Mouse (Mus musculus) olfactory bulb, adult 2 months (tissue): ENCODE results near the gene Unk. TPM values are rescaled to one million over a fixed set of nuclear protein-coding genes. Genes with fewer than 3 reads are reported as not detected.

Experiments
- H3K27ac ChIP-seq: fragments of 200-500 bp; 2 replicates; pipeline ENCODE4 v1.5.1; 2012; ENCODE audit warnings: low read depth, low read length; ENCODE audit not compliant: insufficient read depth
- H3K4me1 ChIP-seq: fragments of 200-500 bp; 2 replicates; pipeline ENCODE4 v1.6.1; 2012; ENCODE audit warnings: low read length; ENCODE audit not compliant: control insufficient read depth, insufficient read depth
- H3K4me3 ChIP-seq: fragments of 200-500 bp; 2 replicates; pipeline ENCODE4 v1.5.1; 2012; ENCODE audit warnings: mild to moderate bottlenecking, low read depth, low read length, moderate library complexity; ENCODE audit not compliant: insufficient read depth
- CTCF ChIP-seq: fragments of 200-500 bp; IDR thresholded peaks from 2 replicates; pipeline ENCODE4 v1.5.1; 2012; ENCODE audit warnings: low read depth, mild to moderate bottlenecking, low read length, moderate library complexity; ENCODE audit not compliant: insufficient read depth
- POLR2A ChIP-seq: fragments of 200-500 bp; IDR thresholded peaks from 2 replicates; pipeline ENCODE4 v1.6.1; 2012; ENCODE audit warnings: mild to moderate bottlenecking, low read depth, low read length, moderate library complexity; ENCODE audit not compliant: insufficient read depth
- WGBS: fragments of 180-500 bp; shearing (Covaris S2); methylation state at CpG from one replicate; pipeline ENCODE4 v1.1.7; 2018; 5-methylcytosine and 5-hydroxymethylcytosine counted together
- polyA plus RNA-seq: library from polyadenylated mRNA; stranded (reverse); fragments of >200 nt; gene quantifications from 2 replicates; pipeline ENCODE4 v1.2.4, GENCODE M21; 2012; ENCODE audit warnings: low replicate concordance; ENCODE audit not compliant: missing spikeins, insufficient read depth, insufficient read length

Gene Unk
- polyA plus RNA-seq, 1 experiment, result not detected

DNA sequence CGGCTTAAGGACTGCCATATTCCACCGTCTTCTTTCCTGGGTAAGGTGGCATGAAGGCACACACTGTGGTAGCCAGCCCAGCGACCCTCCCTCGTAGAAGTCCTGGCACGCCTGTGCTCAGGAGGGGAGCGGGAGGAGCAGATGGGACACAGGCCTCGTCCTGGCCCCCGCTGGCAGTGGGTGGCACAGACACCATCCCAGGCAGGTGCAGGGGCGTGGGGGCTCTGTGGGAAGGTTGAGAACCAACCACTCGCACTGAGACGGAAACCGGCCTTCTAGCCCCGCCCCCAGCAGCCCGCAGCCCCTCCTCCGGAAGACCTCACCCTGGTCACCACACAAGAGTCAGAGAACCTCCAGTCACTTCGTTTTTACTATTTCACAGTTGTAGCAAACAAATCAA lies 48.1 kb downstream of the Unk start:
- 10% methylated on average over 16 of the region's 16 CpGs for WGBS
- TF ChIP-seq POLR2A, result no peak
- no peak for TF ChIP-seq CTCF
- Histone ChIP-seq H3K27ac (peak overlapping the region; percentile 68), H3K4me3 (peak overlapping the region; percentile 6; the same call in 1 of the 2 replicates), H3K4me1 (peaks cover 56% of the 10 kb centered on the region)

DNA sequence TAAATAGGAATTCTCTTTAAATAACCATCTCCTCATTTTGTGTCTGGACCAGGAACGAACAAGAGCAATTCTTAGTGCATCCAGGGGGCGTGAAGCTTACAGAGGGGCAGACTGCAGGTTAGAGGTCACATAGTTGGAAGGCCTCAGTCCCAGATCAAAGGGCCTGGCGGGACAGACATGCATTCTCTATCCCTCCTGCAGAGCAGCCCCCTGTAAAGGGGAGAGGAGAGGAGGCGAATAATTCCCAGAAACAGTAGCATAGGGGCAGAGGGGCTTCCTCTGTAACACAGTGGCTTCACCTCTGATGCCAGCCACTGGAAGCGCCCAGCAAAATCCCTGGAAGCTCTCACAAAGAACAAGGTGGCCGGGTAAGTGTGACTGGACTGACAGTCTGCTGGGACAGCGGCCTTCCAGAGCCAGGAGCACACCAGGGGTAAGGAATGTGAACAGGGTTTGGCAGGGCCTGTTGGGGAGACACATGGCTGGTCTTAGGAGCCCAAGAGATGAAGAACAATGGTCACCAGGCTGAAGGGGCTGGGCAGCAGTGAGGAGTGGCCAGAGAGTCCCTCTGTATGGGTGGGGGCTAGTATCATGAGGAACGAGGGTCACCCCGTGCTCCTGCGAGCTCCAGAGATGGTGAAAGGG lies 48.7 kb downstream of the Unk start:
- Histone ChIP-seq H3K4me3 (no peak overlapping the region), H3K27ac (peak overlapping the region; percentile 47), H3K4me1 (peaks cover 56% of the 10 kb centered on the region)
- 54% methylated on average over 10 of the region's 10 CpGs for WGBS
- no peak for TF ChIP-seq POLR2A
- TF ChIP-seq CTCF, result no peak

DNA sequence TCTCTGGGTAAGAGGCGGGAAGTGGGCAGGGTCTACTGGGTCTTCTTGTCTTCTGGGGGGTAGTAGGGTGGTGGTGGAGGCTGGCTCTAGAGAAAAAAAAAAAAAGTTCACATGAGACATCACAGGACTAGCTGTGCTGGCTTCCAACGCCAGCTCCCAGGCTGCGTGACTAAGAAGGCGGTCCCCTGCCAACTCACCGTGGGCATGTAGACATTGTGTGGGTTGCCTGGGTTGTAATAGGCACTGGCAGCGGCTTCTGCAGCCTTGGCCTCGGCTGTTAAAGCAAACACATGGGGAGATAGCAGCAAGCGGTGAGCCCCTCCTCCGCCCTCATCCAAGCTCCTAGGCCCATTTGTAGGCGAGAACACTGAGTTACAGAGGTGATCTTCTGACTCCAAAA lies 49.4 kb downstream of the Unk start:
- H3K4me1 ChIP-seq, result peaks cover 56% of the 10 kb centered on the region
- H3K4me3 ChIP-seq, result no peak overlapping the region
- 32% methylated on average over 10 of the region's 10 CpGs for WGBS
- no peak for TF ChIP-seq CTCF
- no peak for TF ChIP-seq POLR2A
- peak overlapping the region; percentile 72 for H3K27ac ChIP-seq

DNA sequence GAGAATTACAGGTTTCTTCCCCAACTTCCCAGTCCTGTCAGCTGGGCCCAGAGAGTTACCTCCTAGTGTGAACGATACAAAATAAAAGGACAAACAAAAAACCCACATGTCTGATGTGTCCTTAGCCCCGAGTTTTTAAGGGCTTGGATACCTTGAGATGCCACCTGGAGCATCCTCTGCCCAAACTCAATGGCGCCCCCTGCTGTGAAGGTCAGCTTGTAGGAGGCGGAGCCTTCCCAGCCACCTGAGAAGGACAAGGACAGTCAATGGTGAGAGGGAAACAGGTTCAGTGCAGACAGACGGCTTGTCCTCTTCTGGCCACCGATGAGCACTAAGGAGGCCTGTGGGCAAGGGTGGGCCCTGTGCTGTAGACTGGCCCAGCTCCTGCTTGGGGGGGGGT lies 51.0 kb downstream of the Unk start:
- H3K4me3 ChIP-seq, result no peak overlapping the region
- H3K27ac ChIP-seq, result peak overlapping the region; percentile 50; the same call in 1 of the 2 replicates
- WGBS, result 57% methylated on average over 6 of the region's 6 CpGs
- no peak for TF ChIP-seq POLR2A
- no peak for TF ChIP-seq CTCF
- H3K4me1 ChIP-seq, result peaks cover 55% of the 10 kb centered on the region

DNA sequence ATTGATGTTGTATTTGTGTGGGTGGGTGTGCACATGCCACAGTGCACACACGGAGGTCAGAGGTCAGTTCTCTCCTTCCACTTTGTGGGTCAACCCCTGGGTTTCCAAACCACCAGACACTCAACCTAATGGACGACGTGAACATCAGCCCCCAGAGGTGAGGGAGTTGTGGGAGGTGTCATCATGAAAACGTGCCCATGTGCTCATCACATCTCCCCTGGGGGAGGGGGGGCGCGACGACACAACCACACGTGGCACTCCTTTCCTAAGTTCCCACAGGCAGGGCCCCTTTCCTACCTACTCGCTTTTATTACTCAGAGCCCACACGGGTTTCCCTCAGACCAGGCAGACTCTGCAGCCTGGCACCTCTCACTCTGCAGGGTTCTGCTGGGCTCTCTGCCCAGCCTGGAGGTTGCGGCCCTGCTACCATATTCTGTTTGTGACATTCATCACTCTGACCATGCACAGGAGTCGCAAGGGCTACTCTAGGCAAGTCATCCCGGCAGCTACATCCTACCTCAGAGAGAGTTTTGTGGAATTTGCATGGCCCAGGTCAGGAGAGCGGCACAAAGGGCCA lies 53.1 kb downstream of the Unk start:
- whole genome bisulfite sequencing, result 84% methylated on average over 14 of the region's 14 CpGs
- Histone ChIP-seq H3K27ac (no peak overlapping the region), H3K4me3 (no peak overlapping the region), H3K4me1 (peaks cover 34% of the 10 kb centered on the region)
- no peak for TF ChIP-seq POLR2A
- no peak for TF ChIP-seq CTCF

DNA sequence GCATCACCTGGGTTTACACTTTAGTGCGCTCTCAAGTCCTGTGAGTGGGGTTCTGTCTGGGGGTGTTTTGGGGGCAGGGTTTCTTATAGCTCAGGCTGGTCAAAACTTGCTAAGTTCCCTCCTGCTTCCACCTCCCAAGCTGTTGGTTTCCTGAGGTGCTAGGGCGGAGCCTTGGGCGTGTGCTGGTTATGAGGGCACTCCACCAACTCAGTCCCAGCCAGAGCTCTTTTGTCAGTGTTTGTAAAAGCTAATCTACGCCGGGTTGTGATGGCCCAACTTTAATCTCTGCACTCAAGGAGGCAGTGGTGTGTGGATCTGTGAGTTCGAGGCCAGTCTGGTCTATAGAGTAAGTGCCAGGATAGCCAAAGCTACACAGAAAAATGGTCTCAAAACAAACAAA lies 54.0 kb downstream of the Unk start:
- WGBS, result 90% methylated on average over 6 of the region's 6 CpGs
- no peak for TF ChIP-seq POLR2A
- no peak for TF ChIP-seq CTCF
- Histone ChIP-seq H3K27ac (no peak overlapping the region), H3K4me3 (no peak overlapping the region), H3K4me1 (peaks cover 26% of the 10 kb centered on the region)

DNA sequence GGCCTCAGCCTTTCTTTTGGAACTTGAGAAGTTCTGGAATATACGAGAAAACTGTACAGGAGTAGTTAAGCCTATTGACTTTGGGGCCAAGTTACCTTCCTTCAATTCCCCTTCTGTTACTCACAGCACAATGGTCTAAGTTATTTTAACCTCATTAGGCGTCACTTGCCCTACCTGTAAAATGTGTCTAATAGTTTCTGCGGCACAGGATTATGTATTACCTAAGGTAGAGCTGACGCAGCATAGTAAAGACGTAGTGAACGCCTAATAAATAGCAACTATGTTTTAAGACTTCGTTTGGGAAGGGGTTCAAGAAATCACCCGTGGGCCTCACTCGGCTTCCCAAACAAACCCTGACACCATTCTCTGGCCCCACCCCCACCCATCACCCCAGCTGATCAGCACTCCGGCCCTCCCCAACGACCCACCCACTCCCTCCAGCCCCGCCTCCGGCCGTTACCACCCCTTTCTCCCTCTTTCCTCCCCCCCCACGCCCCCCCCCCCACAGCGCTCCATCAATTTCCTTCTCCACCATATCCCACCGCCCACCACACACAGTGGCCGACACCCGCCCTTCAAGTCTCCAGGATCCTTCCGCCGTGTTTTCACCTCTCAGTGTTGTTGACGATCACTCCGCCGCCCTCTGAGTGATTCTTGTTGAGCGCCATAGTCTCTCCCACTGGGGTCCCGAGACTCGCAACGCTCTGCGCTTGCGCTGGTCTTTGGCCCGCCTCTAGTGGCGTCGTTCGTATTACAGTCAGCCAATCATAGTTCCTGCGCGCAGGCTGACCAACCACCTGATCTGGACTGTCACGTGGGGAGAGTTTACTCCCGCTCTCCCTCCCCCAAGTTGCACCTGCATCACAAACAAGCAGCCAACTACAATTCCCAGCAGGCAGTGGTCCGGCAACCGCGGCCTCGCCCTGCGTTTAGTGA lies 56.4 kb downstream of the Unk start, which contains the start of gene Wbp2:
TSS of gene Wbp2 (minus strand) at position 738 of the 936 bp plus-strand sequence.
- Histone ChIP-seq H3K4me3 (peak within 1 kb of the TSS; percentile 83), H3K27ac (peak within 1 kb of the TSS; percentile 87), H3K4me1 (peaks cover 8% of the 10 kb centered on the region)
- 2% methylated on average over 41 of the region's 43 CpGs for WGBS
- TF ChIP-seq POLR2A, result peak; percentile 78
- TF ChIP-seq CTCF, result no peak

DNA sequence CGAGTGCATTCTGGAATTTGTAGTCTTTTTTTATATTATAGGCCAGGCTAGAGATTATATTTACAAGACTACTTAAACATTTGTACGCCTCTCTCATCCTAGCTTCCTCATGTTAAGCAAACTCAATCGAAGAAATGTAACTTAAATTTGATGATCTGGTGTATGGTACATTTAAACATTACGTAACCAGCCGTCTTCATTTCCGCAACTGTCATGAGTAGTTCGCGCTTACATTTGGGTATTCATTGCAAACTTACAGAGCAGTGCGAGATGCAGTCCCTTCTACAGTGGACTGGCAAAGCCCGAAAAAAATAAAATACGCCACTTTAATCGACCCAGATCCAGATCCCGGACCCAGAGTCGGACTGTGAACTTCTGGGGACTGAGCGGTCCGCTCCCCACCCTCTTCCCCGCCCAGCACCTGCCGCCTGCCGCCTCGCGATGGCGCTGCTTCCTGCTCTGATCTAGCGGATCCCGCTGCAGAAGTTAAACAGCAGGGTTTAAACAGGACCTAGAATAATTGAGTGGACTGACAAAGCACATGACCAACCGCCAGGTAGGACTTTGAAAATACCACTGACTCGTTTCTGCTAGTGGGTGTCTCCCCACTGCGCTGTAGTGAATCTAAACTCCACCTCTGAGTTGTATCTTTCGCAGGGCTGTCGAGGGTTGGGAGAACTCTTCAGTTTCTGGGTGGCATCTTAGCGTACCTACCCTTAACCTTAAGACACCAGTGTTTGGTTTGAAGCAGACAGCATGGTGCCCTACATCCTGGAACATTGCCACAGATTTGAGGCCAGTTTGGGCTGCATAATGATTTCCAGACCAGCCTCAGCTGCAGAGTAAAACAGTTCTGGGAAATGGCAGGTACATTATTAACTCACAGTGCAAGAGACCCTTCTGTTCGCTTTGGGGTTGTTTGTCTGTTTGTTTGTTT lies 57.3 kb downstream of the Unk start:
- WGBS, result 1% methylated on average over 31 of the region's 31 CpGs
- Histone ChIP-seq H3K4me1 (peaks cover 5% of the 10 kb centered on the region), H3K4me3 (peak overlapping the region; percentile 83), H3K27ac (peak overlapping the region; percentile 87)
- no peak for TF ChIP-seq POLR2A
- peak; percentile 89 for TF ChIP-seq CTCF
